Mouse (Mus musculus) neural tube, embryonic 12.5 days (tissue): ENCODE results near the gene Zkscan4. TPM values are rescaled to one million over a fixed set of nuclear protein-coding genes. Genes with fewer than 3 reads are reported as not detected.
"Not testable (repeated sequence)": the region's sequence is repeated elsewhere in the genome, so short reads cannot be mapped to it uniquely, and the experiment has no call there.

Experiments used
- ATAC-seq: fragments of 200-750 bp; cut with Nextera tagmentation; 2 replicates; pipeline ENCODE4 v1.8.0; 2017; ENCODE audit warnings: low read depth, mild to moderate bottlenecking, moderate TSS enrichment, moderate library complexity; ENCODE audit not compliant: low FRiP score
- H3K27ac ChIP-seq: fragments of 300-500 bp; sonication (generic); 2 replicates; pipeline ENCODE4 v1.5.1; 2016
- H3K27me3 ChIP-seq: fragments of 300-500 bp; sonication (generic); replicated peaks from 2 replicates; pipeline ENCODE4 v1.6.1; 2016; ENCODE audit warnings: mild to moderate bottlenecking
- H3K36me3 ChIP-seq: fragments of 300-500 bp; sonication (generic); 2 replicates; pipeline ENCODE4 v1.6.1; 2016; ENCODE audit warnings: mild to moderate bottlenecking
- H3K4me1 ChIP-seq: fragments of 300-500 bp; sonication (generic); 2 replicates; pipeline ENCODE4 v1.6.1; 2016
- H3K4me2 ChIP-seq: fragments of 300-500 bp; sonication (generic); replicated peaks from 2 replicates; pipeline ENCODE4 v1.6.1; 2016; ENCODE audit warnings: mild to moderate bottlenecking
- H3K4me3 ChIP-seq: fragments of 300-500 bp; sonication (generic); 2 replicates; pipeline ENCODE4 v1.5.1; 2016
- H3K9ac ChIP-seq: fragments of 300-500 bp; sonication (generic); 2 replicates; pipeline ENCODE4 v1.6.1; 2016; ENCODE audit warnings: mild to moderate bottlenecking
- H3K9me3 ChIP-seq: fragments of 300-500 bp; sonication (generic); 2 replicates; pipeline ENCODE4 v1.6.1; 2016; ENCODE audit warnings: mild to moderate bottlenecking
- WGBS: fragments of 180-500 bp; shearing (Covaris S2); methylation state at CpG from one replicate; pipeline ENCODE4 v1.1.7; 2016; 5-methylcytosine and 5-hydroxymethylcytosine counted together
- polyA plus RNA-seq: library from polyadenylated mRNA; unstranded; fragments of >200 nt; fragmentation: Nextera tagmentation; extraction: Ambion mirVana; gene quantifications from 2 replicates; pipeline ENCODE4 v1.2.1, GENCODE M21; 2016

Zkscan4 gene
- 6.0 and 6.2 TPM in 2 replicates for polyA plus RNA-seq

- H3K27ac ChIP-seq = 0 out of 2 replicates have a peak within 1 kb of the TSS, but pooled peaks have one; percentile 4
- H3K36me3 ChIP-seq, H3K27me3 ChIP-seq, H3K9me3 ChIP-seq, H3K4me1 ChIP-seq: not testable (repeated sequence)
- peak; percentile 92 for ATAC-seq
- H3K4me3 ChIP-seq = peak within 1 kb of the TSS; percentile 55
- peak within 1 kb of the TSS; percentile 66 for H3K9ac ChIP-seq
- peak within 1 kb of the TSS; percentile 68 for H3K4me2 ChIP-seq
- 5% methylated on average over 31 of the region's 31 CpGs for WGBS
These were observed at the start of gene Zkscan4, which contains the start of gene Gm10065 for GRCm38 (mm10) chr13:21478759-21479670. Gene Zkscan4 (plus strand): TSS chr13:21478907. Gene Gm10065 (minus strand): TSS chr13:21479441.

GRCm38 (mm10) chr13:21435476-21435875 lies 43.2 kb upstream of the Zkscan4 start:
- ATAC-seq = no peak
- Histone ChIP-seq H3K9ac (no peak overlapping the region), H3K4me1 (peaks cover 4% of the 10 kb centered on the region; the same call in 1 of the 2 replicates), H3K4me2 (no peak overlapping the region), H3K4me3 (no peak overlapping the region), H3K9me3 (no peaks in the 10 kb centered on the region), H3K27me3 (no peaks in the 10 kb centered on the region), H3K36me3 (no peaks in the 10 kb centered on the region), H3K27ac (no peak overlapping the region)
- WGBS = 83% methylated on average over 4 of the region's 4 CpGs

GRCm38 (mm10) chr13:21440503-21441206 lies 38.1 kb upstream of the Zkscan4 start, which contains the start of gene Pgbd1:
Gene Pgbd1 (minus strand): TSS chr13:21441058.
- H3K27me3 ChIP-seq = no peaks in the 10 kb centered on the region
- H3K27ac ChIP-seq = no peak within 1 kb of the TSS
- WGBS = 1% methylated on average over 32 of the region's 32 CpGs
- peaks cover 8% of the 10 kb centered on the region for H3K4me1 ChIP-seq
- peak within 1 kb of the TSS; percentile 75 for H3K4me2 ChIP-seq
- peak; percentile 94 for ATAC-seq
- H3K9me3 ChIP-seq = no peaks in the 10 kb centered on the region
- H3K4me3 ChIP-seq = peak within 1 kb of the TSS; percentile 50
- H3K9ac ChIP-seq = peak within 1 kb of the TSS; percentile 65
- H3K36me3 ChIP-seq = peaks cover 25% of the 10 kb centered on the region

GRCm38 (mm10) chr13:21441207-21441572 lies 37.5 kb upstream of the Zkscan4 start:
- Histone ChIP-seq H3K4me2 (peak overlapping the region; percentile 75), H3K27me3 (no peaks in the 10 kb centered on the region), H3K9me3 (no peaks in the 10 kb centered on the region), H3K4me1 (peaks cover 8% of the 10 kb centered on the region), H3K9ac (peak overlapping the region; percentile 65; the same call in 1 of the 2 replicates), H3K36me3 (peaks cover 28% of the 10 kb centered on the region), H3K27ac (no peak overlapping the region), H3K4me3 (peak overlapping the region; percentile 50)
- 15% methylated on average over 10 of the region's 10 CpGs for WGBS
- ATAC-seq = peak; percentile 49

DNA sequence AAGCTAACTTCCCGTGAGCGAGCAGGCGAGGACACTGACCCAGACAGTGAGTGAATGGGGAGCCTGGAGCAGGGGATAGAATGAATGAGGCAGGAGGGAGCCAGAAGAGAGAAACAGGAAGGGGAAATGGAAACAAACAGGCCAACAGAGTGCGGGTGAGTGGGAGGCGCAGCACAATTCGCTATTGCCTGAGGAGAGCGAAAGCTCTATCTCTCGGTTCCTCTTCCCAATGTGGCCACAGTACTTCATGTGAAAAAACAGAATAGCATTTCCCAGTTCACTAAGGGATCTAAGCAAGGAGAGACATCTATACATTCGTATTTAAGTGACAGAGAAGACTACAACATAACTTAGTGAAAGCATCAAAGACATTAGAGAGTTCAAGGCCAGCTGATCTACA lies 31.9 kb upstream of the Zkscan4 start:
- Histone ChIP-seq H3K9me3 (no peaks in the 10 kb centered on the region), H3K4me3 (no peak overlapping the region), H3K4me2 (no peak overlapping the region), H3K36me3 (peaks cover 44% of the 10 kb centered on the region), H3K9ac (no peak overlapping the region), H3K27ac (no peak overlapping the region), H3K27me3 (no peaks in the 10 kb centered on the region), H3K4me1 (no peaks in the 10 kb centered on the region)
- ATAC-seq = no peak
- 92% methylated on average over 9 of the region's 9 CpGs for WGBS

GRCm38 (mm10) chr13:21447856-21448614 lies 30.7 kb upstream of the Zkscan4 start:
- Histone ChIP-seq H3K4me3 (no peak overlapping the region), H3K9me3 (no peaks in the 10 kb centered on the region), H3K4me2 (no peak overlapping the region), H3K4me1 (peaks cover 8% of the 10 kb centered on the region), H3K27ac (no peak overlapping the region), H3K36me3 (peaks cover 41% of the 10 kb centered on the region), H3K27me3 (no peaks in the 10 kb centered on the region), H3K9ac (no peak overlapping the region)
- no peak for ATAC-seq
- WGBS = 85% methylated on average over 16 of the region's 16 CpGs

GRCm38 (mm10) chr13:21453042-21453441 lies 25.7 kb upstream of the Zkscan4 start:
- Histone ChIP-seq H3K4me2 (peak overlapping the region; percentile 75), H3K27ac (no peak overlapping the region)
- ATAC-seq = no peak; the same call in 1 of the 2 replicates

DNA sequence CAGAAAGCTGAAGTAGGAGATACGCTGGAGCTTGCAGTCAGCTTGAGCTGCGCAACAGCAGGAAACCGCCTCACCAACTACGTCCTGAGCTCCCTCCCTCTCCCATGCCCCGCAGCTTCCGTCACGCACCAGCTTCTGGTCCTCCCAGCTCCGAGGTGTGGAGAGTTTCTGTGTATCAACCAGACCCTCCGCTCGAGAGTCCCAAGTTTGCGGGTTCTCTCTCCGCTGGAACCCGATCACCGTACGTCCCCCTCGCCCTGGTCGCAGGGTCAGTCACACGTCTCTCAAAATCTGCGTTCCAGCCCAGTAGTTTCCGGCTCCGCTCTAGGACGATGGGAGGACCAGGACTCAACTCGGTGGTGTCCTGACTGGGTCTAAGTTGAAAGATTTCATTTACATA lies 25.3 kb upstream of the Zkscan4 start, which contains the start of gene Zscan26:
Gene Zscan26, minus strand, starts transcription at position 282 of the 400 bp plus-strand sequence.
- peak; percentile 94 for ATAC-seq
- Histone ChIP-seq H3K9ac (peak within 1 kb of the TSS; percentile 71), H3K4me3 (peak within 1 kb of the TSS; percentile 66), H3K9me3 (no peaks in the 10 kb centered on the region), H3K4me1 (peaks cover 8% of the 10 kb centered on the region), H3K27ac (no peak within 1 kb of the TSS), H3K36me3 (no peaks in the 10 kb centered on the region; the same call in 1 of the 2 replicates), H3K27me3 (no peaks in the 10 kb centered on the region), H3K4me2 (peak within 1 kb of the TSS; percentile 75)
- WGBS = under 1% methylated on average over 23 of the region's 23 CpGs

More at GRCm38 (mm10) chr13:21453042-21453441, 25.7 kb upstream of the Zkscan4 start:
- Histone ChIP-seq H3K4me1 (peaks cover 8% of the 10 kb centered on the region), H3K9me3 (no peaks in the 10 kb centered on the region), H3K9ac (peak overlapping the region; percentile 71), H3K36me3 (peaks cover 3% of the 10 kb centered on the region), H3K4me3 (peak overlapping the region; percentile 66), H3K27me3 (no peaks in the 10 kb centered on the region)
- 4% methylated on average over 13 of the region's 13 CpGs for WGBS

- H3K4me2 ChIP-seq = no peak overlapping the region
- H3K4me3 ChIP-seq = no peak overlapping the region
- H3K9ac ChIP-seq = no peak overlapping the region
- no peaks in the 10 kb centered on the region for H3K36me3 ChIP-seq
- H3K9me3 ChIP-seq = no peaks in the 10 kb centered on the region
- H3K27ac ChIP-seq = no peak overlapping the region
- no peaks in the 10 kb centered on the region for H3K27me3 ChIP-seq
- H3K4me1 ChIP-seq = peaks cover 8% of the 10 kb centered on the region
- no peak for ATAC-seq
- 96% methylated on average over 3 of the region's 3 CpGs for WGBS
These were observed 24.6 kb upstream of the Zkscan4 start for GRCm38 (mm10) chr13:21454133-21454532.

GRCm38 (mm10) chr13:21456347-21456746 lies 22.4 kb upstream of the Zkscan4 start:
- no peaks in the 10 kb centered on the region for H3K36me3 ChIP-seq
- no peak overlapping the region for H3K4me3 ChIP-seq
- H3K4me2 ChIP-seq = no peak overlapping the region
- H3K27me3 ChIP-seq = no peaks in the 10 kb centered on the region
- peaks cover 8% of the 10 kb centered on the region for H3K4me1 ChIP-seq
- 22% methylated on average over 4 of the region's 4 CpGs for WGBS
- no peak overlapping the region for H3K27ac ChIP-seq
- no peaks in the 10 kb centered on the region for H3K9me3 ChIP-seq
- ATAC-seq = no peak
- no peak overlapping the region for H3K9ac ChIP-seq

DNA sequence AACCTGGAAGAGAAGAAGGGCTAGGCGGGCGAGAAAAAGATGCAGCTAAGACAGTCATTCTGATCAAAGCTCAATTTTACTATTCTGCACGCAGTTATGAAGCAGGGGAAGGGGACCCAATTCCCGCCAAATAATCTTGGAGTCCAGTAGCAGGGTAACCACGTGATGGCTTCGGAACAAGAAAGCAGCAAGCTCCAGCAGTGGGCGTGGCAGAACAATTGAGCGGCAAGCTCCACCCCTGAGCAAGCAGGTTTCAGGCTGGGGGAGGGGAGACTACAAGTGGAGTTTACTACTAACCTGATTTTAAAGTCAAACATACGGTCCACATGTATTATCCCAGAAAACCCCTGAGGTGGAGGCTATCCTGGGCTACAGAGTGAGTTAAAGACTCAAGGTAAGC lies 16.2 kb upstream of the Zkscan4 start:
- not testable (repeated sequence) for H3K9ac ChIP-seq, H3K4me1 ChIP-seq, H3K27me3 ChIP-seq, H3K27ac ChIP-seq, H3K36me3 ChIP-seq, H3K4me2 ChIP-seq, H3K4me3 ChIP-seq, ATAC-seq, H3K9me3 ChIP-seq
- WGBS = 49% methylated on average over 9 of the region's 9 CpGs
